Mouse (Mus musculus) midbrain, embryonic 10.5 days (tissue): Measurements from ENCODE around the gene Itpr2. TPM values are rescaled to one million over a fixed set of nuclear protein-coding genes. Genes with fewer than 3 reads are reported as not detected.

Source experiments
- DNase-seq: peaks from one replicate; pipeline ENCODE4 v3.0.0-alpha.2; 2017; ENCODE audit warnings: low spot score
- H3K27ac ChIP-seq: fragments of 300-500 bp; sonication (generic); replicated peaks from 2 replicates; pipeline ENCODE4 v1.5.1; 2016; ENCODE audit warnings: mild to moderate bottlenecking
- H3K27me3 ChIP-seq: fragments of 300-500 bp; sonication (generic); 2 replicates; pipeline ENCODE4 v1.6.1; 2016; ENCODE audit warnings: low read depth, mild to moderate bottlenecking; ENCODE audit not compliant: poor library complexity, severe bottlenecking
- H3K36me3 ChIP-seq: fragments of 300-500 bp; sonication (generic); 2 replicates; pipeline ENCODE4 v1.6.1; 2016; ENCODE audit warnings: mild to moderate bottlenecking, moderate library complexity
- H3K4me1 ChIP-seq: fragments of 300-500 bp; sonication (generic); 2 replicates; pipeline ENCODE4 v1.6.1; 2016
- H3K4me3 ChIP-seq: fragments of 300-500 bp; sonication (generic); 2 replicates; pipeline ENCODE4 v1.5.1; 2016; ENCODE audit warnings: mild to moderate bottlenecking, moderate library complexity
- H3K9me3 ChIP-seq: fragments of 300-500 bp; sonication (generic); replicated peaks from 2 replicates; pipeline ENCODE4 v1.6.1; 2016; ENCODE audit warnings: mild to moderate bottlenecking
- WGBS: fragments of 180-500 bp; shearing (Covaris S2); methylation state at CpG from one replicate; pipeline ENCODE4 v1.1.7; 2016; 5-methylcytosine and 5-hydroxymethylcytosine counted together
- polyA plus RNA-seq: library from polyadenylated mRNA; unstranded; fragments of >200 nt; fragmentation: Nextera tagmentation; extraction: Ambion mirVana; gene quantifications from 2 replicates; pipeline ENCODE4 v1.2.1, GENCODE M21; 2016

Gene Itpr2
- polyA plus RNA-seq, 1 experiment from 2014 or later: 4.4 TPM

DNA sequence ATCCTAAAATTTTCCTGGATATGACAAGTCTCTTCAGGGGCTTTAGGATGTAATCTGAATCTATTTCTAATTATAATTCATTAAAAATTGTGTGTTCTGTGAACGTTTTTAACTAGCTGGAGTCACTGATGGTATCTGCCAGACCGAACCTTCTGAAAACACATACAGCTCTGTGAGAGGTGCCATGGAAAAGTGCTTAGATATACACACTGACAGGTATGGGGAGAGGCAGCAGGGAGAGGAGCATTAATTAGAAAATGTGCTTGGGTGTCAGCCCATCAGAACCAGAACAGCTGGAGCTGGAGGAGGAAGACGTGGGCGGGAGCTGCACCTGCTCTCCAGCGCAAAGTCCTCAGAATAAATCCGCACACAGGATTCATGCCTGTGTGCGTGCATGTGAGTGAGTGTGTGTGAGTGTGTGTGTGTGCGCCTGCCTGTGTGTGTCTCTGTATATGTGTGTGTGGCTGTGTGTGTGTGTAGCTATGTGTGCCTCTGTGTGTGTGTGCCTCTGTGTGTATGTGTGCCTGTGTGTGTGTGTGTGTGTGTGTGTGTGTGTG lies 199.4 kb downstream of the Itpr2 start:
- Histone ChIP-seq H3K4me1 (0 out of 2 replicates have a peak, but pooled peaks cover 9% of the 10 kb centered on the region), H3K27me3 (no peaks in the 10 kb centered on the region), H3K4me3 (no peak overlapping the region), H3K36me3 (no peaks in the 10 kb centered on the region), H3K9me3 (no peaks in the 10 kb centered on the region), H3K27ac (no peak overlapping the region; the same call in 1 of the 2 replicates)
- no peak for DNase-seq
- 89% methylated on average over 8 of the region's 8 CpGs for WGBS

DNA sequence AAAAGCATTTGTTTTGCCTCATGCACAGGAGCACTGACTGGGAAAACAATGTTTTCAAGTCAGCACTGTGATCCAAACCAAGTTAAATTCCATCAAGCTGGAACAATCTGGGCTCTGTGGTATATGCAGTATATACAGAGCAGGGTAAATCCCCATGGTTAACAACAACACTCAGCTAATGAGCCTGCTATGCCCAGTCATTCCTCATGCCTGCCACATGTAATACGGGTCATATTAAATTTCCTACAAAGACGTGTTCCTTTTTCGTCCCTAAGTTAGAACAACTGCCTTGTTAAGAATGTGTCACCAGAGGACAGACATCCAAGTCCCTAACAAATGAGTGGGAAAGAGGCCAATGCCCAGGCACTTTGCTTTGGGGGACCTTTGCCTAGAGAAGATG lies 199.9 kb downstream of the Itpr2 start:
- no peak for DNase-seq
- 0 out of 2 replicates have a peak, but pooled peaks cover 9% of the 10 kb centered on the region for H3K4me1 ChIP-seq
- H3K4me3 ChIP-seq: no peak overlapping the region
- no peaks in the 10 kb centered on the region for H3K36me3 ChIP-seq
- no peak overlapping the region for H3K27ac ChIP-seq
- 79% methylated on average over 3 of the region's 3 CpGs for WGBS
- H3K27me3 ChIP-seq: no peaks in the 10 kb centered on the region
- no peaks in the 10 kb centered on the region for H3K9me3 ChIP-seq

DNA sequence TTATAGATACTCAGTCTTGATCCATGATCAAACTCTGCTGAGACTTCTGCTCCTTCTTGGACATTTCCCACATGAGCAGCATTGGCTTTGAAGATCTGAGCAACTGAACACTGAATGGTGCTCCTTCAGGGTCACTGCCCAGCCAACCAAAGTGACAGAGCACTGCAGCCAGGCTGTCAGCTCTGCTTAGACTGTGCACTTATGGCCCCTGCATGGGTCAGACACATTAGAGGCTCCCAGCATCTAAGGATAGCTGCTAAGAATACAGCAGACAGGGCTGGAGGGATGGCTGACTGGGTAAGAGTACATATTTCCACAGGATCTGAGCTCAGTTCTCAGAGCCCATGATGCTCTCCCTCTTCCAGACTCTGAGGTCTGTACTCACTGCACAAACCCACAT lies 201.1 kb downstream of the Itpr2 start:
- H3K4me1 ChIP-seq: 0 out of 2 replicates have a peak, but pooled peaks cover 9% of the 10 kb centered on the region
- H3K27me3 ChIP-seq: no peaks in the 10 kb centered on the region
- H3K4me3 ChIP-seq: no peak overlapping the region
- H3K36me3 ChIP-seq: no peaks in the 10 kb centered on the region
- H3K27ac ChIP-seq: no peak overlapping the region; the same call in 1 of the 2 replicates
- DNase-seq: peak; percentile 31
- H3K9me3 ChIP-seq: no peaks in the 10 kb centered on the region

DNA sequence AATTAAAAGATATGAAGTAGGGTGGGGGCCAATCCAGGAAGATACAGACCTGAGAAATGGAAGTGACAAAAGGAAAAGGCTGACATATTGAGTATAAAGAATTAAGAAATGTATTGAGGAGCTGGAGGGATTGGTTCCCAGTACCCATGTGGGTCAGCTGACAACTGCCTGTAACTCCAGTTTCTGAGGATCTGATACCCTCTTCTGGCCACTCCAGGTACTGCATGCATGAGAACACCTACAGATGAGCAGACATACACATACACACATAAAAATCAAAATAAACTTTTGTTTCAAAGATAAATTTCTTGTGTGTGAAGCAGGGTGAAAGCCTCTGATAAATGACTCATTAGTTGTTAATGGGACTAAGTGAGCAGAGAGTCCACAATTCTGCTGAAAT lies 203.3 kb downstream of the Itpr2 start:
- Histone ChIP-seq H3K36me3 (no peaks in the 10 kb centered on the region), H3K27me3 (no peaks in the 10 kb centered on the region), H3K9me3 (no peaks in the 10 kb centered on the region), H3K4me3 (no peak overlapping the region), H3K27ac (no peak overlapping the region), H3K4me1 (0 out of 2 replicates have a peak, but pooled peaks cover 9% of the 10 kb centered on the region)
- DNase-seq: no peak

DNA sequence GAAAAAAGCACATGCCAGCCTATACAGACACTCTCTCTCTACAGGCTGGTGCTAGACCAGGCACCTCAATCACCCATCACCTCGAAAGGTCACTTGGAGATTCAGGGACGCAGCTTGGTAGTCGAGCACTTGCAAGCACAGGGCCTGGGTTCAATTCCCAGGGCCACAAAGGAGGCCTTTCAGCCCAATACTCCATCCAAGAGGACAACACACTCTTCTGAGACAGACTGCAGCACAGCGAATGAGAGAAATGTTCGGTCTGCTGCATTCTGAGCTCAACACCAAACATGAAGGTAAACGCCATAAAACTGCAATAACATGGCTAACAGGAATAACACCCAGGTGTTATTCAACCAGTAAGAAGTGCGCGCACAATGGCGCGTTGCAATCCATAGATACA lies 211.0 kb downstream of the Itpr2 start:
- Histone ChIP-seq H3K27me3 (no peaks in the 10 kb centered on the region), H3K4me1 (no peaks in the 10 kb centered on the region), H3K27ac (no peak overlapping the region), H3K4me3 (no peak overlapping the region), H3K36me3 (no peaks in the 10 kb centered on the region), H3K9me3 (peaks cover 8% of the 10 kb centered on the region)
- no peak for DNase-seq
- WGBS: 92% methylated on average over 10 of the region's 10 CpGs

DNA sequence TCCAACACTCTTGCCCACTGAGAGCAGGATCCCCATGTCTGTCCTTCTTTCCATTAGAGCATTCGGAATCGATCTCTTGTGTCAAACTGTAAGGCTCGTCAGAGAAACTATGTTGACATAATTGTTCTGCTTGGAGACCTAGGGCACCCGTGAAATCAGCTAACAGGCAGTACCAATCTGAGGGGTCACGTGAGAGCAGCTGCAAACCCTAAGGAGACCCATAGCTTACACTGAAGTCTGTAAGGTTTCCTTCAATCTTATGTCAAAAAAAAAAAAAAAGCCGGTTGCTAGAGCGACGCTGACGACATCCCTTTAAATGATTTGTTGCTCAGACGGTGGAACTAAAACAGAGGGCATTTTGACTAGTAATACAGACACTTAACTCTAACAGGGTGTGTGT lies 212.2 kb downstream of the Itpr2 start:
- H3K36me3 ChIP-seq: no peaks in the 10 kb centered on the region
- H3K27ac ChIP-seq: no peak overlapping the region
- peaks cover 8% of the 10 kb centered on the region for H3K9me3 ChIP-seq
- WGBS: 82% methylated on average over 10 of the region's 10 CpGs
- DNase-seq: no peak
- H3K27me3 ChIP-seq: no peaks in the 10 kb centered on the region
- no peaks in the 10 kb centered on the region for H3K4me1 ChIP-seq
- no peak overlapping the region for H3K4me3 ChIP-seq

DNA sequence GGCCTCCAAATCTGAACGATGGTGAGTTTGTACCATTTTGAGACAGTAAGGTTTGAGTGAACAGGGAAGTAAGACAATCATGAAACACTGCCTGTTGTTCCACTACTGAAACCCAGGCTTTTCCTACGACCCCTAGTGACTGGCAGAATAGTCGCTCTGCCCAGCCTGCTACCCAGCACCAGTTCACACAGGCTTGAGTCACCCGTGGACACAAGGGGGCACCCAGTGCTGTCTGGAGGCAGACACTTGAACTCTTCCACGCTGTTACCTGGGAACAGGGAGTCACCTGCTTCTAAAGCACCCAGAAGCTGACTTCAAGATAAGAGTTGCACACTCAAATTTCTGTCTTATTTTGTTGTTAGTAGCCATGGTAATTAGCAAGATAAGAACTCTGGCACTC lies 213.8 kb downstream of the Itpr2 start:
- Histone ChIP-seq H3K27ac (no peak overlapping the region), H3K36me3 (no peaks in the 10 kb centered on the region), H3K4me1 (no peaks in the 10 kb centered on the region), H3K27me3 (no peaks in the 10 kb centered on the region), H3K4me3 (no peak overlapping the region), H3K9me3 (peaks cover 8% of the 10 kb centered on the region)
- 90% methylated on average over 5 of the region's 5 CpGs for WGBS
- no peak for DNase-seq

DNA sequence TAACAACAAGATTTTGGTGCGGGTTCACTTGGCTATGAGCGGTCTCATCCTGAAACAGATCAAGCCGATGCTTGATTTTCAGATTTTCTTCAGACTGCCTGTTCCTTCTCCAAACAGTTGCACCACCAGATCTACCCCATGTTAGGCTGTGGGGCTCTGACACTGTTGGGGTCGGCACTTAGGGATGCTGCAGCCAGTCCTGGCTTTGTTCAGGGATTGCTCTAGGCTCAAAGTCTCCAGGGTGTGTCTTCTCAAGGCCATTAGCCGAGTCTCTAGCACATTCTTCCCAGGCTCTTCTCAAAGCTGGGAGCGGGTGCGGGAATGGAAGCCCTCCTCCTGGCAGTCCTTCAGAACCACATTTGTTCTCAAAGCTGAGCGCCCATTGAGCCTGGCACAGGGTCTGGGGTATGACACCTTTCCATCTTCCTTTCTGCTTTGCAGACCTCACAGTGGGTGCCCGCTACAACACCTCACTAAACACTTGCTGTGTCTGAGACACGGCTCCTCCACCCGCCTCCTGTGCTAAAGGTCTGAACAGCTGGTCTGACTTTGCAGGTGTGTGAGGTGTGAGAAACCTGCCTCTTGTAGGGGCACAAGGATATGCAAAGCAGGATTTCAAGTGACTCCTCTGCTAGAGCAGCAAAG lies 217.0 kb downstream of the Itpr2 start:
- no peak for DNase-seq
- H3K36me3 ChIP-seq: no peaks in the 10 kb centered on the region
- H3K4me1 ChIP-seq: 0 out of 2 replicates have a peak, but pooled peaks cover 3% of the 10 kb centered on the region
- H3K27me3 ChIP-seq: no peaks in the 10 kb centered on the region
- no peak overlapping the region for H3K4me3 ChIP-seq
- WGBS: 93% methylated on average over 11 of the region's 11 CpGs
- H3K27ac ChIP-seq: no peak overlapping the region
- peaks cover 8% of the 10 kb centered on the region for H3K9me3 ChIP-seq

DNA sequence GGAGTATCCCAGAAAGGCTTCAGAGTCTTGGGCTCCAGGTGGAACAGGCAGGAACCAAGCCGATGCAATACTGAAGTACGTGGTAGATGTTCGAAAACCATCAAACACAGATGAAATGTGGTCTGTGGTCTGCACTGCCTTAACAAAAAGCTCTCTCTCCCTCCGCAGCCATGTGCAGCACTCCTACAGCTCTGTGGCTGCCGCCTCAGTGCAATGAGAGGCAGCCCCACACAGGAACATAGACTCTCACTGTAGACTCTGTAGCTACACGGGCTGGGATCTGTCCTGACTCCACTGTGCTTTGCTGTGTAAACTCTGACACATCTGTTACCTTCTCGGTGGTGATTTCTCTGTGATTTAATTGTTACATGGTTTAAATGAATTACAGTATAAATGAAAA lies 218.0 kb downstream of the Itpr2 start:
- Histone ChIP-seq H3K36me3 (no peaks in the 10 kb centered on the region), H3K4me1 (0 out of 2 replicates have a peak, but pooled peaks cover 3% of the 10 kb centered on the region), H3K4me3 (no peak overlapping the region), H3K27me3 (no peaks in the 10 kb centered on the region), H3K27ac (0 out of 2 replicates have a peak overlapping the region, but pooled peaks have one; percentile 42), H3K9me3 (peaks cover 8% of the 10 kb centered on the region)
- WGBS: 85% methylated on average over 7 of the region's 7 CpGs
- no peak for DNase-seq

DNA sequence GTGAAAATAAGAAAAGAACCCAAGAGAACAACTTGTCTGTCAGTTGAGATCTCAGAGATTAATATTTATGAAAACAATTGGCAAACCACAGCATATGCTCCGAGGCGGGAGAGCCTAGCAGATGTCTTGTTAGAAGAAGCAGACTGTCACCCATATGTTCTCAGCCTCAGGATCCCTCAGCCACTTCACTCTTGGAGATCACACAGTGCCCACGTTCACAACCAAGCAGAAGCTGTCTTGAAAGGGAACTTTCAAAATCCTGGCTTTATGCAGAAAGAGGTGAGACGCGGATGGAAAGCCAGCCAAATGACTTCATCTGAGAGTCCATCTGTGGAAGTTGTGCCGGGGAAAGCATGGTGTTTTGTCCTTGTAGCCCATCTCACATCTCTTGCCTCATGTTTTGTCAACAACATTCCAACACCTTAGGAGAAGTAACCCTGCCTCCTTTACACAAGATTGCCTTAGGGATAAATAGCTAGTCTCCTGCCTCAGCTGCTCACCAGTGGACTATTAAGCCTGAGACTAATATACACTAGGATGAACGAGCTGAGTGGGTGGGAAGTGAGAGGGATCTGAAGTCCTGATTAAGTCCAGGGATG lies 219.9 kb downstream of the Itpr2 start:
- H3K27ac ChIP-seq: 0 out of 2 replicates have a peak overlapping the region, but pooled peaks have one; percentile 6
- no peak for DNase-seq
- 0 out of 2 replicates have a peak, but pooled peaks cover 3% of the 10 kb centered on the region for H3K4me1 ChIP-seq
- 84% methylated on average over 7 of the region's 7 CpGs for WGBS
- no peaks in the 10 kb centered on the region for H3K36me3 ChIP-seq
- H3K9me3 ChIP-seq: no peaks in the 10 kb centered on the region
- no peaks in the 10 kb centered on the region for H3K27me3 ChIP-seq
- no peak overlapping the region for H3K4me3 ChIP-seq

DNA sequence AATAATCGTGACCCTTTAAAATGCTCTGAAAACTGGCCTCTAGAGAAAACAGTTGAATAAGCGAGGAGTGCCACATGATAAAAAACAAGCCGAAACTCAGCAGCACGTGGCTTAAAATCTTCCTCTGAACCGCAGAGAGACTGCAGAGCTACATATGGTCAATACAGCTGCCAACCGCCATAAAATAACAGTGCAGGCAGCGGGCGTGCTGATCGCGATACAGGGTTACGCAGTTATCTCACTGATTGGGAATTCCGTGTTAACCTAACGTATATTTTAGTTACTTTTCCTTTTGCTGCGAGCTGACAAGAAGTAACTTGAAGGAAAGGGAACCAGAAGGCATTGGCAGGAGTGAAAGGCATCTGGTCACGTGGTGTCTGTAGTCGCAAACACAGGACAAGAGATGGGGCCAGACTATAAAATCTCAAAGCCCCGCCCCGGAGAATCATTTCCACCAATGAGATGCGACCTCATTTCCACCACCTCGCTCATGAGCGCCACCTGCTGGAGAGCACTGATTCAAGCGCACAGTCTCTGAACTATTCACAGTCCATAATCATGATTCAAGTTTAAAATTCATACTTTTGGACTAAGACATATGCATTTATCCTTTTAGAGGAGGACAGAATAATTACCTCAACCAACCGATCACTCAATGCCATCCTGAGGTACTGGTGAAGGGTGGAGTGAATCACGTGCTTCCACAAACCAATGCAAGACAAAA lies 220.7 kb downstream of the Itpr2 start:
- no peak overlapping the region for H3K4me3 ChIP-seq
- no peaks in the 10 kb centered on the region for H3K9me3 ChIP-seq
- H3K27ac ChIP-seq: no peak overlapping the region
- 94% methylated on average over 24 of the region's 24 CpGs for WGBS
- H3K4me1 ChIP-seq: 0 out of 2 replicates have a peak, but pooled peaks cover 3% of the 10 kb centered on the region
- DNase-seq: no peak
- no peaks in the 10 kb centered on the region for H3K36me3 ChIP-seq
- no peaks in the 10 kb centered on the region for H3K27me3 ChIP-seq

DNA sequence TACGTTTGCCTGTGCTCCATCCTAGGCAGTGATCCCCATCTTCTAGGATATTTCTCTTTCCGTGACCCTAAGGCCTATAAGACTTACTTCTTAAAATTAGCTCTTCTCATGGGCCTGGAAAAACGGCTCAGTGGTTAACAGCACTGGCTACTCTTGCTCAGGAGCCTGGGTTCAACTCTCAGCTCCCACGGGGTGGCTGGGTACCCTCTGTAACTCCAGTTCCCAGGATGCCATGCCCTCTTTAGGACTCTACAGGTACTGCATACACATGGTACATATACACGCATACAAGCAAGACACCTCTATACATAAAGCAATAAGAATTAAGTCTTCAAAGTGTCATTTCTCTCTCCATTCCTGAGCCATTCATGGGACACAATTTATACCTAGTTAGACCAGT lies 228.8 kb downstream of the Itpr2 start:
- DNase-seq: no peak
- Histone ChIP-seq H3K9me3 (no peaks in the 10 kb centered on the region), H3K4me1 (peaks cover 5% of the 10 kb centered on the region; the same call in 1 of the 2 replicates), H3K4me3 (no peak overlapping the region), H3K27me3 (no peaks in the 10 kb centered on the region), H3K27ac (no peak overlapping the region), H3K36me3 (no peaks in the 10 kb centered on the region)
- 87% methylated on average over 5 of the region's 5 CpGs for WGBS
